Mouse (Mus musculus) heart, embryonic 15.5 days (tissue): Measurements from ENCODE around the gene Ppm1a. TPM values are rescaled to one million over a fixed set of nuclear protein-coding genes. Genes with fewer than 3 reads are reported as not detected.

Experiments
- ATAC-seq: fragments of 200-750 bp; cut with Nextera tagmentation; replicated peaks from 2 replicates; pipeline ENCODE4 v1.8.0; 2017; ENCODE audit warnings: low read depth, moderate TSS enrichment; ENCODE audit not compliant: insufficient number of reproducible peaks, insufficient read depth, low FRiP score
- H3K27ac ChIP-seq: fragments of 300-500 bp; sonication (generic); 2 replicates; pipeline ENCODE4 v1.5.1; 2015; ENCODE audit warnings: mild to moderate bottlenecking, inconsistent platforms
- H3K27me3 ChIP-seq: fragments of 300-500 bp; sonication (generic); 2 replicates; pipeline ENCODE4 v1.6.1; 2015; ENCODE audit warnings: inconsistent platforms
- H3K36me3 ChIP-seq: fragments of 300-500 bp; sonication (generic); 2 replicates; pipeline ENCODE4 v1.6.1; 2015; ENCODE audit warnings: mild to moderate bottlenecking, inconsistent platforms
- H3K4me1 ChIP-seq: fragments of 300-500 bp; sonication (generic); replicated peaks from 2 replicates; pipeline ENCODE4 v1.6.1; 2015; ENCODE audit warnings: inconsistent platforms
- H3K4me2 ChIP-seq: fragments of 300-500 bp; sonication (generic); 2 replicates; pipeline ENCODE4 v1.6.1; 2015; ENCODE audit warnings: inconsistent platforms, mild to moderate bottlenecking, moderate library complexity
- H3K4me3 ChIP-seq: fragments of 300-500 bp; sonication (generic); 2 replicates; pipeline ENCODE4 v1.5.1; 2015; ENCODE audit warnings: mild to moderate bottlenecking, inconsistent platforms
- H3K9ac ChIP-seq: fragments of 300-500 bp; sonication (generic); 2 replicates; pipeline ENCODE4 v1.6.1; 2015; ENCODE audit warnings: mild to moderate bottlenecking, inconsistent platforms
- H3K9me3 ChIP-seq: fragments of 300-500 bp; sonication (generic); replicated peaks from 2 replicates; pipeline ENCODE4 v1.6.1; 2016; ENCODE audit warnings: inconsistent platforms
- WGBS: fragments of 180-500 bp; shearing (Covaris S2); methylation state at CpG from one replicate; pipeline ENCODE4 v1.1.7; 2015; ENCODE audit warnings: mixed read lengths; 5-methylcytosine and 5-hydroxymethylcytosine counted together
- polyA plus RNA-seq: library from polyadenylated mRNA; unstranded; fragments of >200 nt; fragmentation: Nextera tagmentation; extraction: Ambion mirVana; gene quantifications from 2 replicates; pipeline ENCODE4 v1.2.1, GENCODE M21; 2015

The Ppm1a gene
- polyA plus RNA-seq = 36.6 and 43.5 TPM in 2 replicates

DNA sequence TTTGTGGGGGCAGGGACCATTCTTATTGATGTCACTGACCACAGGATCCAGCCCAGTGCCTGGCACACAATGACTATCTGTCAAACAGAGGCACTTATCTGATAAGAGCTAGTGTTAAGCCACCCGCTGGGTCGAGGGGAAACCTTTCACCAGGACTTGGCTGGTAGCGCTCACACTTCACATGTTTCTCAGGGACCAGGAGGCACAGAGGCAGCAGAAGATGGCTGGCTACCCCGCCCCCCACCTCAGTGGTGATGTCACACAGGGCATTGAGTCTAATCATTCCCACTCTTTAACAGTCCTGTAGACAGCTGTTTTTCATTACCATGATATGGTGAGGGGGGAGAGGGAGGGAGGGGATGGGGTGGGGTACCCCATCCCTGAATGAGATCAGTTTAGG lies at the start of gene Ppm1a:
Gene Ppm1a (plus strand): TSS at position 370 of the 400 bp plus-strand sequence.
- no peak within 1 kb of the TSS for H3K4me3 ChIP-seq
- 12% methylated on average over 4 of the region's 4 CpGs for WGBS
- no peaks in the 10 kb centered on the region for H3K9me3 ChIP-seq
- H3K36me3 ChIP-seq = no peaks in the 10 kb centered on the region
- no peak for ATAC-seq
- H3K9ac ChIP-seq = no peak within 1 kb of the TSS
- H3K27me3 ChIP-seq = no peaks in the 10 kb centered on the region
- H3K4me1 ChIP-seq = peaks cover 13% of the 10 kb centered on the region
- no peak within 1 kb of the TSS for H3K27ac ChIP-seq
- no peak within 1 kb of the TSS for H3K4me2 ChIP-seq

- H3K4me2 ChIP-seq = no peak overlapping the region
- no peak for ATAC-seq
- no peaks in the 10 kb centered on the region for H3K4me1 ChIP-seq
- H3K9me3 ChIP-seq = no peaks in the 10 kb centered on the region
- 84% methylated on average over 3 of the region's 3 CpGs for WGBS
- H3K4me3 ChIP-seq = no peak overlapping the region
- no peak overlapping the region for H3K27ac ChIP-seq
- no peak overlapping the region for H3K9ac ChIP-seq
- no peaks in the 10 kb centered on the region for H3K27me3 ChIP-seq
- H3K36me3 ChIP-seq = no peaks in the 10 kb centered on the region
Measured at GRCm38 (mm10) chr12:72709981-72710380, 47.3 kb upstream of the Ppm1a start.

DNA sequence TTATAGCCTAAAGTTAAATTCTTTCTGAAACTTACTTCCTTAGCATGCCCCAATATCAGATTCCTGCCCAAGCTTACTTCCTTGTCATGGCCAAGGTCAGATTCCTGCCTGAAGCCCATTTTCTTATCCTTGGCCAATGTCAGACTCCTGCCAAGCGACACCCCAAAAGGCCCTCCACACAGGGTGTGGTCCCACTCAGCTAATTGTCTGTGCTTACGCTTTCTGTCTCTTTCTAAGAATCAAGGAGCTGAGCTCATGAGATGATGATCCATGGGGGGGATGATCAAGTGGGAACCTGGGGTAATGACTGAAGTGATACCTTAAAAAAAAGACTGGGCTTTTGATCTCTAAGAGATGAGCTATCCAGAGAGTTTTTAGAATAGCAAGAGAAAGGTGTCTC lies 42.4 kb upstream of the Ppm1a start:
- no peaks in the 10 kb centered on the region for H3K36me3 ChIP-seq
- no peak overlapping the region for H3K4me3 ChIP-seq
- H3K9ac ChIP-seq = no peak overlapping the region
- H3K27ac ChIP-seq = no peak overlapping the region
- ATAC-seq = no peak
- H3K4me1 ChIP-seq = peaks cover 8% of the 10 kb centered on the region
- H3K27me3 ChIP-seq = no peaks in the 10 kb centered on the region
- H3K9me3 ChIP-seq = no peaks in the 10 kb centered on the region
- WGBS = 87% methylated on average over 2 of the region's 2 CpGs
- no peak overlapping the region for H3K4me2 ChIP-seq

DNA sequence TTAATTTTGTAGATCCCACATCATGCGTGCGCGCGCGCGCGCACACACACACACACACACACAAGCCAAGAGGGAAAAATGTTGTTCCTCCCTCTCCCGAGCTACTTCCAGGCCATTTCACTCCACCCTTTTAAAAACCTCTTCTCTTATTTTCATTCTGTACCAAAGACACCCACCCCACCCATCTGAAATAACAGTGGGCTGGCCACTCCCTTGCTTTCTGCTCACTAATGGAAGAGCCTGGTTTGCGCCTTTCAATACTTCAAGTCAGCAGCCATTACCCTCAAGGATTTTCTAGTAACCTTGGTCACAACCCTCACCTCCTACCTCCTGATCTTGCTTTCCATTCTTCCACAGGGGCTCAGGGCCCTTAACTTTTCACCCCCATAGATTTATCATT lies 41.4 kb upstream of the Ppm1a start:
- H3K36me3 ChIP-seq = no peaks in the 10 kb centered on the region
- H3K27ac ChIP-seq = no peak overlapping the region
- no peak overlapping the region for H3K4me3 ChIP-seq
- no peak overlapping the region for H3K9ac ChIP-seq
- peaks cover 9% of the 10 kb centered on the region for H3K4me1 ChIP-seq
- no peaks in the 10 kb centered on the region for H3K9me3 ChIP-seq
- WGBS = 95% methylated on average over 9 of the region's 9 CpGs
- no peaks in the 10 kb centered on the region for H3K27me3 ChIP-seq
- ATAC-seq = no peak
- no peak overlapping the region for H3K4me2 ChIP-seq

DNA sequence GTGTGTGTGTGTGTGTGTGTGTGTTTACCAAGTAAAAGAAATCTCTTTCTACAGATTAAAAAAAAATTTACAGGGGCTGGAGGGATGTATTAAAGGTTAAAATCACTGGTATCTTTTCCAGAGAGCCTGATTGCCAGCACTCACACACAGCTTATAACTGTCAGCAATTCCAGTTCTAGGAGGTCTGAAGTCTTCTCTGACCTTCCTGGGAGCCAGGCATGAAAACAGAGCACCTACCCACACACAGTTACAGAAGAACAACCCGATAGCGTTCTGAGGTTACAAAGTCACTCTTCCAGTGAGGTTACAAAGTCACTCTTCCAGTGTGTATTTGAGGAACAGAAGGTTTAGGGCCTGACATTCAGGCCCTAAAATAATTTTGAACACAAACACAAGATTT lies 38.2 kb upstream of the Ppm1a start:
- Histone ChIP-seq H3K9ac (no peak overlapping the region), H3K27ac (peak overlapping the region; percentile 84), H3K27me3 (no peaks in the 10 kb centered on the region), H3K9me3 (no peaks in the 10 kb centered on the region), H3K4me3 (no peak overlapping the region), H3K4me1 (peaks cover 9% of the 10 kb centered on the region), H3K36me3 (no peaks in the 10 kb centered on the region), H3K4me2 (no peak overlapping the region)
- no peak for ATAC-seq
- WGBS = 25% methylated on average over 2 of the region's 2 CpGs

DNA sequence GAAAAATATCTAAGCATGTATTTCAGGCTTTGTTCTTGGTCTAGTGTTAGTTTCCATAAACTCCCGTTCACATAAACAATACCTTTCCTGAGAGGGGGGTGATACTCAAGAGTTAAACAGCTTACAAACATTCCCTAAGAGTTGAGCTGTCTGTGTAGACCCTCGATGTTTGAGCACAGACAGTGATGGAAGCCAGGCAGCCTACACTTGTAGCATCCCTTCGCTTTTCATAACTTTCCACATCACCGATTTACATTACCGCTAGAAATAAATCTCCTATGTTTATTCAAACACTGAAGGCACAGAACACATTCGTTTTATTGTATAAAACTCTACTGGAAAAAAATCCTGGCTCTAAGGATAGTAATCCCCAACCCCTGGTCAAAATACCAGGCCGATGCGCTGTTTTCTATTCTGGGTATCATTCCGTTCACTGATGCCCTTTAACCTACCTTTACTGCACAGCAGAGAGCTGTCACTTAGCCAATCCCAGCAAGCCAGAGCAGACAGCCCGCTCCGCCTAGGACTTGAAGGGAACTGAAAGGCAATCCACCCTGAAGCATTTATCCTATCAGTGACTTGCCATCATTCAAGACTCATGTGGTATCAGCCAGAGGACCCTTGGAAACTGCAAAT lies 37.7 kb upstream of the Ppm1a start:
- Histone ChIP-seq H3K36me3 (no peaks in the 10 kb centered on the region), H3K27me3 (no peaks in the 10 kb centered on the region), H3K27ac (peak overlapping the region; percentile 84), H3K4me3 (no peak overlapping the region), H3K9ac (no peak overlapping the region), H3K4me1 (peaks cover 9% of the 10 kb centered on the region), H3K4me2 (no peak overlapping the region), H3K9me3 (no peaks in the 10 kb centered on the region)
- 34% methylated on average over 11 of the region's 11 CpGs for WGBS
- ATAC-seq = peak; percentile 90

GRCm38 (mm10) chr12:72721710-72722109 lies 35.5 kb upstream of the Ppm1a start:
- ATAC-seq = no peak
- Histone ChIP-seq H3K27me3 (no peaks in the 10 kb centered on the region), H3K4me1 (peaks cover 9% of the 10 kb centered on the region), H3K27ac (no peak overlapping the region), H3K4me2 (no peak overlapping the region), H3K9ac (no peak overlapping the region), H3K4me3 (no peak overlapping the region), H3K9me3 (no peaks in the 10 kb centered on the region), H3K36me3 (no peaks in the 10 kb centered on the region)
- 63% methylated on average over 5 of the region's 5 CpGs for WGBS

DNA sequence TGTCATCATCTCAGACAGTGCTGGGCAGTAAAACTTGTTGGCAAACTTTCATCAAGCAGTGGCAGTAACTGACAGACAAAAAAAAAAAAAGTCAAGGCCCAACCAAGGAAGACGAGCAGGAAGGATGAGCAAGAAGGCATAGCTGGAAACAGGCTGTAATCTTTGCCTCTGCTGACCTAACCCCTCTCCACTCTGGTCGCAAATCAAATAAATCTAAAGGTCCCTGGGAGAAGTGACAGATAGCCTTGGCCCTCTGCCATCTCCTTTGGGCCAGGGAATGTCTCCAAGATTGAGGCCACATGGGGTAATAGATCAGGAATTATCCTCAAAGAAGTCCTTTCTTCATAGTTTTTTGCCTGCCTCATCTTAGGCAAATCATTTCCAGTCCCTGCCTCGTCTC lies 33.3 kb upstream of the Ppm1a start:
- H3K4me1 ChIP-seq = peaks cover 8% of the 10 kb centered on the region
- H3K9me3 ChIP-seq = no peaks in the 10 kb centered on the region
- 44% methylated on average over 3 of the region's 3 CpGs for WGBS
- H3K4me3 ChIP-seq = no peak overlapping the region
- no peak overlapping the region for H3K27ac ChIP-seq
- no peaks in the 10 kb centered on the region for H3K27me3 ChIP-seq
- no peak for ATAC-seq
- no peaks in the 10 kb centered on the region for H3K36me3 ChIP-seq
- H3K9ac ChIP-seq = no peak overlapping the region
- H3K4me2 ChIP-seq = no peak overlapping the region

GRCm38 (mm10) chr12:72727021-72727420 lies 30.2 kb upstream of the Ppm1a start:
- 84% methylated on average over 8 of the region's 8 CpGs for WGBS
- H3K27me3 ChIP-seq = no peaks in the 10 kb centered on the region
- H3K9ac ChIP-seq = no peak overlapping the region
- H3K4me3 ChIP-seq = no peak overlapping the region
- no peaks in the 10 kb centered on the region for H3K36me3 ChIP-seq
- H3K27ac ChIP-seq = no peak overlapping the region
- H3K4me2 ChIP-seq = no peak overlapping the region
- H3K4me1 ChIP-seq = no peaks in the 10 kb centered on the region
- no peak for ATAC-seq
- no peaks in the 10 kb centered on the region for H3K9me3 ChIP-seq

DNA sequence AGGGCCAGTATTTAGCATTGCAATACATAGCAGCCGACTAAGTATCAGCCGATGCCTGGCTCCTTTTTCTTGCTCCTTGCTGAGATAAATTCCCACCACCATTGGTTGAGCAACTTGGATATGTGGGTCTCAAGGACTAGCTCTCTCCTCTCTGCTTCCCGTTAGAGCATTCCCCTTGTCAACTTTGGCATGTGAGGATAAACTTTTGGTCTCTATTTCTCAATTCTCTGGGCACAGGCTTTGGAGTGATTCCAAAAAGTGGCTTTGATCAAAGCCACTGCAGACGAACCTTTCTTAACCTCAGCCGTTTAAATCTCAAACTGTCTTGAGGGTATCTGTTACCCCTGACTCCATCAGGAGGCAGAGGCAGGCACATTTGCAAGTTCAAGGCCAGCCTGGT lies 29.6 kb upstream of the Ppm1a start:
- H3K36me3 ChIP-seq = no peaks in the 10 kb centered on the region
- H3K9ac ChIP-seq = no peak overlapping the region
- 57% methylated on average over 5 of the region's 5 CpGs for WGBS
- ATAC-seq = no peak
- no peaks in the 10 kb centered on the region for H3K4me1 ChIP-seq
- H3K27ac ChIP-seq = no peak overlapping the region
- no peaks in the 10 kb centered on the region for H3K9me3 ChIP-seq
- H3K4me3 ChIP-seq = no peak overlapping the region
- no peaks in the 10 kb centered on the region for H3K27me3 ChIP-seq
- H3K4me2 ChIP-seq = no peak overlapping the region

DNA sequence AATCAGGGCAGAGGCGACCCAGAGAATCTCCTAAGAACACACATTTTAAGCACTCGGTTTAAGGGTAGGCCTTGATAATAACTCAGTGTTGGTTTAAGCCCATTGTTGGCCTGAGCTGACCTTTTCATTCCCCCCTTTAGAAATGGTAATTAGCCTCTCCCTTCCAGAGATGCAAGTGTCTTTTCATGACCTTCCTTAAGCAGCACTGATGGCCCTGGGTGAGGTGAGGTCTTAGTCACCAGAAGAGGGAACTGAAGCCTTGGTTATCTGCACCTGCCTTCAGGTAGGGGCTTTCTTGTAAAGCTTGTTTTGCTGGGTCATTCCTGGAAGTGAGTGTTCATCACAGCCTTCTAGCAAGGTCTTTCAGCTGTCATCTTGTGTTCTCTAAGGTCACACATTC lies 23.1 kb upstream of the Ppm1a start:
- ATAC-seq = no peak
- H3K9me3 ChIP-seq = no peaks in the 10 kb centered on the region
- H3K36me3 ChIP-seq = no peaks in the 10 kb centered on the region
- H3K9ac ChIP-seq = no peak overlapping the region
- no peak overlapping the region for H3K4me2 ChIP-seq
- no peak overlapping the region for H3K4me3 ChIP-seq
- WGBS = 79% methylated on average over 2 of the region's 2 CpGs
- no peaks in the 10 kb centered on the region for H3K27me3 ChIP-seq
- no peaks in the 10 kb centered on the region for H3K4me1 ChIP-seq
- no peak overlapping the region for H3K27ac ChIP-seq

DNA sequence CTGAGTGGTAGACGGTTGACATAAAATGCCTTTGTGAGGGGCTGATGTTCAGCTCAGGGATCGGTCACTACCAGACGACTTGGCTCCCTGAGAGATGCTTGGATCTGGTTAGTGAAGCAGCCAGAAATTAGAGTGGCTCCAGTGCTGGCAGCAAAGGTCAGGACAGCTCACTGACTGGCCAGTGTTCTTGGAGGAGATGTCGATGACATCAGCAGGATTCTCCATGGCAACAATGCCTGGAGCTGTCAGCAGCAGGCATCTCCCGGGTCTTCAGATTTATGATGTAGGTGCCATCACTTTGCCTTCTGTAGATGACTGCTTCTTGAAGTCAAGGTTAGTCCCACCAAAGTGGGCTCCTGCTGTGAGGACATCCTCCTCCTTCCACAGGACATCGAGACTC lies 16.1 kb upstream of the Ppm1a start:
- H3K4me1 ChIP-seq = no peaks in the 10 kb centered on the region
- 54% methylated on average over 6 of the region's 6 CpGs for WGBS
- H3K4me3 ChIP-seq = no peak overlapping the region
- no peak overlapping the region for H3K9ac ChIP-seq
- no peak overlapping the region for H3K4me2 ChIP-seq
- H3K27me3 ChIP-seq = no peaks in the 10 kb centered on the region
- H3K36me3 ChIP-seq = no peaks in the 10 kb centered on the region
- ATAC-seq = no peak
- H3K9me3 ChIP-seq = no peaks in the 10 kb centered on the region
- H3K27ac ChIP-seq = no peak overlapping the region
